Mouse (Mus musculus): ENCODE data around the gene Birc7. TPM values are rescaled to one million over a fixed set of nuclear protein-coding genes. Genes with fewer than 3 reads are reported as not detected.

The Birc7 gene
- total RNA-seq (2022): under 1 TPM in 3 of 4 experiments, not detected in 1; 0.27 to 0.48 (median 0.31) TPM

DNA sequence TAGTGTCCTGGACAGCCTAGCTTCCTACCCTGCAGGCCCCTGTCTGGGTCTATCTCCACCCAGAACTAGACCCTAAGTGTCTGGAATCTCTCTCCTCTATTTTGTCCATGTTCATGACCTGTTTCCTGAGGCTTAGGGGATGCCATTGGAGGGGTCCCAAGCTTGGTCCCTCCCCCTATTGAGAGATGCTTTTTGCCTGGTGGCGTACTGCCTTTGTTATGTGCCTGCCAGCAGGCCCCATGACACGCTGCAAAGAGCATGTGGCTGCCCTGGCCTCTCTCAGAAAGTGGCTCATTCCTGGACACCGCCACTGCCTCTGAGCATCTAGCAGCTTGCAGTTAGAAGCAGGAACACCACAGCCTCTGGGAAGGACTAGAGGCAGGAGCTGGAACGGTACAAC, at the start of gene Birc7:
Birc7 (plus strand) TSS at position 301 of the 400 bp plus-strand sequence.
- no peak for DNase-seq (ENCODE audit: low spot score in 2 of 2)

DNA sequence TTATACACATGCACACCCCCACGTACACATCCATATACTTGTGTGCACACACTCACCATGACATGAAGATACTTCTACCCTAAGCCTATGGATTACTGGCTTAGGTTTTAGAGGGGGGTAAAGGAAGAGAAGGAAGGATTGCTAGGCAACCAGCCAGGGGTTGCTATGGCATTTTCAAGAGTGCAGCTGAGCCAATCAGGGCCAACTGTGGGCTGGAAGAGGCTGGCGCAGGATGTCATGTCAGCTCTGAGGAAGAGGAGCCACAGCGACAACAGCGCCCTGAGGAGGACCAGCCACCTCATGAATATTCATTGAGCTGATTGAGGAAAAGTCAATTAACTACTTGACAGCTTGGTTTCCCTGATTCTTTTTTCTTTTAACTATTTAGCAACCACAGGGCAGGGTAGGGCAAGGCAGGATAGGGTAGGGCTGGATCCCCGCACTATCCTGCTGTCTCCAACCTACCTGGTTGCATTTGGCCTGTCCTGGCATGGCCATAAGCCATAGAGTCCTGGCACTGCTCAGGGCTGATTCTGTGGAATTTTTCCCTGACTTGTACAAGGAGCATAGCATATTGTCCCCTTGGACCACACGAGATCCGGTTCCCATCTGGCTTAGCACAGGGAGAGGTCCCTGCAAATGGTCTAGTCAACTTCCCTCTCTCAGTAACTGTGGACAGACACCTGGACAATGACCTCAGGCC, 49.3 kb upstream of the Birc7 start:
- peak; percentile 68 to 79 for DNase-seq (ENCODE audit: low spot score in 2 of 2)

DNA sequence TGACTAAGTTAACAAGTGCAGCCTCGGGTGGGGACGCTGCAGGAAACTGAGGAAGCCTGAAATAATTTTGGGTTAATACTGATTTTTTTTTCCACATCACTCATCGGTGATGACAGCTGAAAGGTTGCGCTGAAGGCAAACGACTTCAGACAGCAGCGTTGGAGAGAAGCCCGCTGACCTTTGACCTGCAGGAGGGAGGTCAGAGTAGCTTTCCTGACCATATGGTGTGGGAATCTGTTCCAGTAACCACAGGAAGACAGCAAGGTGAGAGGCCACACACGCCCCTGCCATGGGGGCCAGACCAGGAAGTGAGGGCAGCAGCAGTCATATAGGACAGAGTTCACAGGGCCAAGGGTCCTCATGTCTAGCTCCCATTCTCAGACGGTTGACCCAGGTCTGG, 47.5 kb upstream of the Birc7 start:
- DNase-seq (ENCODE audit: low spot score in 2 of 2): no peak

DNA sequence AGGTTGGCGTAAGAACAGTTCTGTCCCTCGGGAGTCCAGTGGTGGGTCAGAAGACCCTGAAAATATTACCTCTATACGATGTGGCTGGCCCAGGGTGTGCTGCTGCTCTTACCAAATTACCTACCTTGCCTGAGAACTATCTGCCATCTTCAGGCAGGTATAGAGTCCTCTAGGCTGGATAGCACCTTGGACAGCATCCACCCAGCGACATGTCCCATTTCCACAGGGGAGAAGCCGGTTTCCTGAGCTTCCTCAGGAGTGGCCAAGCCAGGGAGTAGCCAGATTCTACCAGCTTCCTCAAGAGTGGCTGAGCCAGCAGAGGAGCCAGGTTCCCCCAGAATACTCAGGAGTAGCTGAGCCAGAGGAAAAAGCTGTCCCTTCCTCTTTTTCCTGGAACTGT, 43.6 kb upstream of the Birc7 start:
- DNase-seq (ENCODE audit: low spot score in 2 of 2): no peak

DNA sequence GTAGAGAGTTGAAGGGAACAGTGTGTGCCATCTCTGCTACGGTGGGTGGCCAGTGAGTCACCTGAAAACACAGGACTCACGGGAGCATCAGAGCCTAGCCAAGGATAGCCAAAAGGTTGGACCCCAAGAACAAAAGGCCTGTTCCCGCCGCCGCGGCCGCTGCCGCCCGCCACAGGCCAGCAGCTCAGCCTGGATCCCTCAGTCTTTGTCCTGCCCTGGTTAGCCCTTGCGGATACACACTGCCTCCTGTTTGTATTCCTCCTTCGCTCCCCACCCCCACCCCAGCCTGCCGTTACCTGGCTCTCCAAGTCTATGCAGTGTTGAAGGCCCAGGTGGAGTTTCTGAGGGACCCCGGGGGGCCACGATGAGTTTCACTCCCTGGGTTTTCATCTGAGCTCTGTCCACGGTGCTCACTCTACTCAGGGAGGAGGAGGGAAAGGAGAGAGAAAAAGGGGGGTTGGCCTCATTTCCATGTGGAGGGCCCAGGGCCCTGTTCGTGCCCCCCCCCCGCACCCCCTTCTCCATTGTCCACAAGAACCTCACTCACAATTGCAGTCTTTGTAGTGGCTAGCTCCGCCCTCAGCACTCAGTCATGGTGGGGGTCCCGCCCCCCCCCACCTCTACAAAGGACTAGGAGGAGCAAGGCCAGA, 39.4 kb upstream of the Birc7 start:
- DNase-seq (ENCODE audit: low spot score in 2 of 2): no peak

DNA sequence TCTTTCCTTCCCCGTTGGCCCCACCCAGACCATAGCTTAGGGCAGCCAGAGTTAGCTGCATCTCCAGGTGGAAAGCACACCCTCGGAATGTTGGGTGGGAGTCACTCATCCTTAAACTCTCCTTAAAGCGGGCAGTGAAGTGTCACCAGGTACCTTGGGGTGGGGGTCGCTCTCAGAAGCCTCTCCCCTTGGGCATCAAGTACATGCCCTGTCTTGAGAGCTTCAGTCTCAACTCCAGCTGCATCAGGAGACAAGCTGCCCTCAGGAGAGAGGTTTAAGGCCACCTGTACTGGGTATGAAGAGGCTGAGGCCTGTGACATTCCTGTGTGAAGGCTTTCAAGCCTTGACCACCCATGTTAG, 38.9 kb upstream of the Birc7 start:
- DNase-seq (ENCODE audit: low spot score in 2 of 2): no peak

DNA sequence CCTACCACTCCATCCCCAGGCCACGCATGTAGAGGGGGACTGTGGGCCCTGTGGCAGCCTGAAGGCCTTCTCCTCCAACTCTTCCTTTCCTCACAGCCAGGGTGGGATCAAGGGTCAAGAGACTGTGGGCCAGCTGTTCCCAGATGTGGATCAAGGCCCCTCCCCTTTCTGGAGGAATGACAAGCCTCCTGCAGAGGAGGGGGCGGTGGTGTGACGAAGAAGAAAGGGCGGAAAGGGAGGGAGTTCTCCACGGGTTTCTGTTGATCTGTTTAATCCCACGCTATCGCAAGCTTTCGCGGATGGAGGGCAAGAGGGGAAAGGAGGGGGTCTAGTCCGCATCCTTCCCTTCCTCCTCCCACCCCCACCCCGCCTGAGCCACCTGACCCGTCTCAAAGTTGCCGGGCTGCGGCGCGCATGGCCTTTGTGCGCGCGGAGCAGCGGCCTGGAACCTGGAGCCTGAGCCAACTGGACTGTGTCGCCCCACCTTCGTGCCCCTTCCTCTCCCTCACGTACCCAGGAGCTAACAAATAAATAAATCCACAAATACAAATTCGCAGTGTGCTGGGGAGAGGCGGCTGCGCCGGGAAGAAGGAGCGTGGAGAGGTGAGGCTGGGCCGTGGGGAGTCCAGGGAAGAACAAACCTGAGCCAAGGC, 38.3 kb upstream of the Birc7 start:
- no peak for DNase-seq (ENCODE audit: low spot score in 2 of 2)

DNA sequence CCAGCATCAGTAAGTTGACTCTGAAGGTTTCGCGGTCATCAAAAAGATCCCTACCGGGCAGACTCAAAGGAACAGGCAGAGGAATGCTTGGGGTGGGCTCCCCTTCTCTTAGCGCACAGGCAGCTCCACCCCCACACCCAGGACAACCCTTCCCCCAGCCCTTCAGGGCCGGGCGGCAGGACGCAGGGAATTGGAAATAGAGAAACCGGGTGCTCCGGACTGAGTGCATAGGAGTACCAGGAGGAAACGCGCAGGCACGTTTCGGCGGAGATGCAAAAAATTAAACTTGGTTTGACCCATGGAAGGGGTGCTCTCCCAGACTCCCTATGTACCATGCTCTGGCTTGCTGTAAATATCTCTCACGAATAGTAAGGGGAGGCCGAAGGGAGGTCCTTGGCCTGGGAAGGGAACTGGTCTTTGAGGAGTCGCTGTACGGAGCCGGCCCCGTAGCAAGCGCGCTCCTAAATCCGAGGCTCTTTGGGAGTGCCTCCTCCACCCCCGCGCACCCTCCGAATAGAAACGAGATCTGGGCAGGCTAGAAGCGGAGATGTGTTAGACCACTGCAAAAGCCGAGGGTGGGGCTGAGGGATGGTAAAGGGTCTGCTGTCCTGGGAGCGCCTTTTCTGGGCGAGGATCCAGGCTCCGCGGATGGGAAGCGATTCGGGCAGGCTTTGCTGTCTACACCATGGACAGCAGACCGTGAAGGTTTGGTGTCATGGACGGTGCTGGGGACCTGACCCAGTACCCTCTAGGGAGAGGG, 37.6 kb upstream of the Birc7 start:
- peak; percentile 71 to 74 for DNase-seq (ENCODE audit: low spot score in 2 of 2)

DNA sequence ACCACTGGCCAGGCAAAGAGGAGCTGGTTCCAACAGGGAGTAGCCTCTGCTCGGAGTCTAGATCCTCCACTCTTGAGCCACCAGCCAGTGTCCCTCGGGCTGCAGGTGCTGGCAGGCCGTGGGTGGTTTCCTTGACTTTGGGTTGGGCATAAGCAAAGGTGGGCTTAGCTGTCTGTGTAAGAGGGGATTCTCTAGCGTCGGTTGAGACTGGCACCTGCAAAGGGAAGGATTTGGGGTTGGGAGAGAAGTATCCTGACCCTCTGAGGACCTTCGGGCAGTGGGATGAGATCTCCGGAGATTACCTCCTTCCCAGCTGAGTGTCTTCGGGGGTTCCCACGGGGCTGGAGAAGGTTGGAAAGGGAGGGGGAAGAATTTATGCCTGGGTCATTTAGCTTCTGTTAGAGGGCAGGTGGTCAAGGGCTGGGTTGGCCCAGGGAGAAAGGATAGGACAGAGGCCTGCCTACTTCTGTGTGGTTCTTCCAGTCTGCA, 36.9 kb upstream of the Birc7 start:
- DNase-seq (ENCODE audit: low spot score in 2 of 2): no peak

DNA sequence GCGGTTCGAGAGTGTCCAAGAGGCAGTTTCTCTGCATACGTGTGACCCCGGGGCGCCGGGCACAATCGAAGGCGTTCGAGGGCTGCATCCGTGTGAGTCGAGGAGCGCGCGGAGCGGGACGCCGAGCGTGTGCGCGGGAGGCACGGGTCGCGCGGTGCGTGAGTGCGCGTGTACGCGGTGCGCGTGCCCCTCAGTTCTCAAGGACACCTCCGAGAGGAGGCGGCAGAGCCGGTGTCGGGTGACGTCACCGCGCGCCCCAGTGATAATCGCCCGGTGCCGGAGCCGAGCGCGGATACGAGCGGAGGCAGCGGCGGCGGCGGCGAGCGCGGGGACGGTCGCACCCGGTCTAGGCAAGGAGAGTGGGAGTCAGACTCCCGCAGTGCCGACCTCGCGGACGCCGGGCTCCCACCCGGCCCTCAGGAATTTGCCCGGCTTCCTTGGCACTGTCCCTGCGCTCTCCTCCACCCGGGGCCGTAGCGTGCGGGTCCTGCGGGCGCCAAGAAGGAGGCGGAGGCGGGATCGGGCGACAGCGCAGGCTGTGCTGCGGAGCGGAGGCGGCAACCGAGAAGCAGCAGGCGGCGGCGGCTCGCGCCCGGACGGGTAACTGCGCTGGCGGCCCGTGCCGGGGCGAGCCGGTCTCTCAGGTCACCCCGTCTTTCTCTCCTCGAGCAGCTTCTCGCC, 35.8 kb upstream of the Birc7 start:
- peak; percentile 88 to 89 for DNase-seq (ENCODE audit: low spot score in 2 of 2)

DNA sequence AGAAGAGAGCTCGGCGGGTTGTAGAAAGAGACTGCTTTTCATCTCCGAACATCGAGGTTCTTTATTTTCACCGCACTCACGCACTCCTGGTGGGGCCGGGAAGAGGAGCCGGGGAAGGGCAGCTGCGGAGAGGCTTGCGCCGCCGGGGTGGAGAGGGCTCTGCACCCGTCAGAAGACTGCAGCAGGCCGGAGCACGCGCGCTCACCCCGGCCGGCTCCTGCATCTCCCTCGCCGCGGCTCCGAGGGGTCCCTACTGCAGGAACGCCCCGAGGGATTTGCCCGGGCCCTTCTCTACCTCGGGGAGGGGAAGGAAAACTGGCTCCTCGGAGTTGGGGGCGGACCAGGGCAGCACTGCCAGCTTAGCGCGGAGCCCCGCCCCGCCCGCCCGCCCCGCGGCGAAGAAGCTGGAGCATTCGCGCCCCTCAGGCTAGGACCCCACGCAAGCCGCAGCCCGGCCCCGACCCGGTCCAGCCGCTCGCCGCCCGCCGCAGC, 35.2 kb upstream of the Birc7 start:
- peak in 1 of 2 experiments; percentile 45 for DNase-seq (ENCODE audit: low spot score in 2 of 2)

DNA sequence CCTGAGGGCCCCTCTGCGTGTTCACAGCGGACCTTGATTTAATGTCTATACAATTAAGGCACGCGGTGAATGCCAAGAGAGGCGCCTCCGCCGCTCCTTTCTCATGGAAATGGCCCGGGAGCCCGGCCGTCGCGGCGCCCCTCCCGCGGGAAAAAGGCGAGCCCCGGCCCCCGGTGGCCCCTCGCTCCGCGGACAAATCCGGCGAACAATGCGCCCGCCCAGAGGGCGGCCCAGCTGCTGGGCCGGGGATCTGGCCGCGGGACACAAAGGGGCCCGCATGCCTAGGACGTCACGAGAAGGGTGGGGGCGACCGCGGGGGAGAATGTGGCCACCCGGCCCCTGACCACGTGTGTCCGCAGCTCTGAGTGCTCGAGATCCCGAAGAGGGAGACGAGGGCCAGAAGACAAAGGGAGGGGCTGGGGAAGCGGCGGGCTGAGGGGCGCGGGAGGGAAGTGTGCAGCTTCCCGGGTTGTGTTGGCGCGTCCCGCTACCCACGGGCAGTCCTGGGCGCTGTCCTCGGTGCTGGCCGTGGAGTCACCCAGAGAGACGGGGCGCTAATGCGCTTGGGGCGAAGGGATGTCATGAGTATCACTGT, 34.7 kb upstream of the Birc7 start:
- DNase-seq (ENCODE audit: low spot score in 2 of 2): peak in 1 of 2 experiments; percentile 42

DNA sequence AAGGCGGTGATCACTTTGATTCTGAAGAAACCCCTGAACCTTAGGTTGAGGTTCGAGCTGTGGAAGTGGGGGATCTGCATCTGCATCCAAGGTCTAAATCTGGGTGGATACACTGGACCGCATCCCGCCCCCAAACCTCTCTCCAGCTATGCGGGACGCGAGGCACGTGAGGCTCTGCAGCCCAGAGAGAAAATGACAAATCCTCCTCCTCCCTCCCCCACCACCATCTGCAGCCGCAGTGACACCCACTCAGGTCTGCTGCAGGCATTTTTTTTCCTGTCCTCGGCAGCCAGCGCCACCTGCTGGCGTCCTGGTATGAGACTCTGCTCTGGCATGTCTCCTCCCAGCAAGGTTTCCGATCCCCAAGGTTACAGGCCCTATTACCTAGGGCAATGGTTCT, 34.1 kb upstream of the Birc7 start:
- peak; percentile 89 to 93 for DNase-seq (ENCODE audit: low spot score in 2 of 2)

DNA sequence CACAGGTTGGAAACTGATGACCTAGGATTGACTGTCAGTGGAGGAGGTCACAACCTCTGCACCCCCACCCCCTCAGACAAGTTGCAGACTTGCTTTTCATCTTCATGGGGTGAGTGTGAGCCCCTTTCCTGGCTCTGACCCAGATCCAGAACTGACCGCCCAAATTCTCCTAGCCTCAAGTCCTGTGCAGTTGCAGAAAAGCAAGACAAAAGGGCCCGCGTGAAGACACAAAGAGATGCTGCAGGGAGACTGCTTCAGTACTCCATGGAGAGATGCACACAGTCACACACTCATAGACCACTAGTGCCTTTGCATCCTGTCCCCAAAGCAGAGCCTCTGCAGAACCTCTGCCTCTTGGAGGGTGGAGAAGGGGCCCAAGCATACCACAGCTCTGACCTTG, 33.5 kb upstream of the Birc7 start:
- peak in 1 of 2 experiments; percentile 25 for DNase-seq (ENCODE audit: low spot score in 2 of 2)

DNA sequence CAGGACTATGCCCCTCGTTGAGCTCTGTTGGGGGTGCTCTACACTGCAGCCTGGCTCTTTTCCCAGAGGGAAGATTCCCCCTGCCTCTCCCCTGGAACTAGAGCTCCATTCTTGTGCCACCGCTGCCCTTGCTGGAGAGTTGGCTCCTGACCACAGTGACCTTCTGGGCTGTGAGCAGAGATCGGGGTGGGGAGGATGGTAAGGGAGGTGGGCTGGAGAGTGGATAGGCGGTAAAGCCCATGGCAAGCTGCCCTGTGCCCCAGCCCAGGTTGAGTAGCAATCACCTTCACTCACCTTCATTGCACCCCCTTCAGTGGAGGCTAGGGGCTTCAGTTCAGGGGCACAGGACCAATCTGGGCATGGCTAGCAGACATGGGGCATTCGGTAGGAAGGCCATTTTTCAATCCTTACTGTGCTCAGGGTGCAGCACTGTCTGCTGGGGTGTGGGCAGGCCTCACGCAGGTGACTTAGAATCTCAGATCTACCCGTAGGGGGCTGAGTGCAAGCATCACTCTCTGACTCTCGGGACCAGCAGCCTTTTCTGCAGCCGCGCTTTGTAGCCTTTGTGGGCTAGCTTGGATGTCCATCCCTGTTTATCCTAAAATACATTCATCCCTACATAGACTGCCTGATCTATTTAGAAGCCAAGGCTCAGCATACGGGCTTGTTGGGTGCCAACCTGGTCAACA, 32.8 kb upstream of the Birc7 start:
- DNase-seq (ENCODE audit: low spot score in 2 of 2): peak in 1 of 2 experiments; percentile 24

DNA sequence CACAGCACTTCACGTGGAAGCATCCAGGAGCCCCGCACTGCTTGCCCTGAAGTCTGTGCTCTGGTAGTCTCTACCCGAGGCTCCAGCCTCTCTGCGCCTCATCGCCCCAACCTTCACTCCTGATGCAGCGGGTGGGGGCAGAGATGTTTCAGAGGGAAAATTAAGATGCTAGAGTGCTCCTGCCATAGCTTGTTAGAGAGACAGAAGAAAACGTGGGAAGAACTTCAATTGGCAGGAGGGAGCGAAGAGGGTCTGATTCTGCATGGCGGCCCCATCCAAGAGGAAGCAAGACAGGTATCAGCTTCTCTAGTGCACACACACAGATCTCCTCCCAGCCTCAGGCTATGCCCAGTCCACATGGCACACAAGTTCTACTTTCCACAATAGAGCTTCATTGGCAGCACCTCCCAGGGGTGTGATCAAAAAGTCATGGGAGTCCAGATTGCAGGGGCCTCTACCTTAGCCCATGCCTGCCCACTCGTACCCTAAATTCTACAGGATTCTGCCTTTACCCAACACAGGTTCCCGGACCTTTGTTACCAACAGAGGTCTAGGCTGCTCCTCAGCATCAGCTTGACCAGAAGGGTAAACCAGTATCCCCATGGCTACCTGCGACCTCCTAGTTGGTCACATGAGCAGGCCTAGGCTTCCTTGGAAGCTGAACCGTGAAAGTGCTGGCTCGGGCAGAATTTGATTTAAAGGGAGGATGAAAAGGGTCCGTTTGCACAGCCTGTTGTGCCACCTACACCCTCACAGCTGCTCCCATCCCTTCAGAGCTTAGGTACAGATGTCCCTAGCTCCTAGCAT, 31.8 kb upstream of the Birc7 start:
- peak in 1 of 2 experiments; percentile 37 for DNase-seq (ENCODE audit: low spot score in 2 of 2)

DNA sequence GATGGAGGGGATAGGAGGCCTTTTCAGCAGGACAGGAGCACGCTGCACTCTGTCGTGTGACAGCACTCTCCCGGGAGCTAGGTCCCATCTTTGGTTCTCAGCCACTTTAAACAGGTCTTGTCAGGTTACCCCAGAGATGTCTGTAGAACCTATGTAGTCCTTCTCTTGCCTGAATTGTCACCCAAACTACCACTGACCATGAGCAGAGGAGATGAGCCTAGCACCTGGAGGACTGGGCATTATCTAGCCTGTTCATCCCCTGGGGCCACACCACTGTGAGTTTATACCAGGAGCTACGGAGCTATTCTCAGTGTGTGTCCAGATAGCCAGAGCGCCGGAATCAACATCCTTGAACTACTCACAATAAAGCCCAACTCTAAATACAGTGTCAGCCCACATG, 31.0 kb upstream of the Birc7 start:
- no peak for DNase-seq (ENCODE audit: low spot score in 2 of 2)

DNA sequence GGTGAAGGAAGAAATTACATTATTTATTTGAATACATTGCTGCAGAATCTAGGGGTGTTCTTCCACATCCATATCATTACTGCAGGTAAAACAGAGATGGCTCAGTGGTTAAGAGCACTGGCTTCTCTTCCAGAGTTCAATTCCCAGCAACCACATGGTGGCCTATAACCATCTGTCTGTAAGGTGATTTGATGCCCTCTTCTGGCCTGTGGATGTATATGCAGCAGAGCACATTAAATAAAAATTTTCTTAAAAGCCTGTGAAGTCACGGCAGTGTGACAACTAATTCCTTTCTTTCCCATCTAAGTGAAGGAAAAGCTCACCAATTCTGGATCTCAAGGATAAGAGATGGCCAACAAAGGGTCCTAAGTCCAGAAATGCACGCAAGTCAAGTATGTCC, 26.7 kb upstream of the Birc7 start:
- DNase-seq (ENCODE audit: low spot score in 2 of 2): no peak

Data from layer of hippocampus, adult 8-10 months (tissue).